Mouse (Mus musculus): ENCODE data around the gene Pjvk. TPM values are rescaled to one million over a fixed set of nuclear protein-coding genes. Genes with fewer than 3 reads are reported as not detected.

Gene Pjvk
- polyA plus RNA-seq, 1 experiment from 2014 or later = not detected

GRCm38 (mm10) chr2:76655982-76656381, 7.7 kb downstream of the Pjvk start:
- Histone ChIP-seq H3K36me3 (ENCODE audit: control insufficient read depth, insufficient read depth, low read length) (no peaks in the 10 kb centered on the region), H3K9ac (ENCODE audit: low read depth, low read length) (no peak overlapping the region), H3K4me3 (ENCODE audit: low read length) (no peak overlapping the region), H3K27me3 (replicated peaks; ENCODE audit: control insufficient read depth, insufficient read depth, low read length) (no peaks in the 10 kb centered on the region), H3K27ac (ENCODE audit: low read length) (no peak overlapping the region), H3K4me2 (ENCODE audit: low read depth, low read length) (no peak overlapping the region), H3K9me3 (ENCODE audit: control insufficient read depth, low read length) (no peaks in the 10 kb centered on the region), H3K4me1 (ENCODE audit: control insufficient read depth, insufficient read depth, low read length) (no peaks in the 10 kb centered on the region)
- ATAC-seq = no peak
- WGBS = 11% methylated on average over 1 of the region's 1 CpGs

GRCm38 (mm10) chr2:76658551-76658950, 10.3 kb downstream of the Pjvk start:
- ATAC-seq = no peak
- H3K36me3 ChIP-seq (ENCODE audit: control insufficient read depth, insufficient read depth, low read length) = no peaks in the 10 kb centered on the region
- no peak overlapping the region for H3K4me2 ChIP-seq (ENCODE audit: low read depth, low read length)
- H3K9me3 ChIP-seq (ENCODE audit: control insufficient read depth, low read length) = no peaks in the 10 kb centered on the region
- no peaks in the 10 kb centered on the region for H3K4me1 ChIP-seq (ENCODE audit: control insufficient read depth, insufficient read depth, low read length)
- no peak overlapping the region for H3K9ac ChIP-seq (ENCODE audit: low read depth, low read length)
- no peaks in the 10 kb centered on the region for H3K27me3 ChIP-seq (replicated peaks; ENCODE audit: control insufficient read depth, insufficient read depth, low read length)
- H3K27ac ChIP-seq (ENCODE audit: low read length) = no peak overlapping the region
- no peak overlapping the region for H3K4me3 ChIP-seq (ENCODE audit: low read length)
- WGBS = 74% methylated on average over 13 of the region's 13 CpGs

DNA sequence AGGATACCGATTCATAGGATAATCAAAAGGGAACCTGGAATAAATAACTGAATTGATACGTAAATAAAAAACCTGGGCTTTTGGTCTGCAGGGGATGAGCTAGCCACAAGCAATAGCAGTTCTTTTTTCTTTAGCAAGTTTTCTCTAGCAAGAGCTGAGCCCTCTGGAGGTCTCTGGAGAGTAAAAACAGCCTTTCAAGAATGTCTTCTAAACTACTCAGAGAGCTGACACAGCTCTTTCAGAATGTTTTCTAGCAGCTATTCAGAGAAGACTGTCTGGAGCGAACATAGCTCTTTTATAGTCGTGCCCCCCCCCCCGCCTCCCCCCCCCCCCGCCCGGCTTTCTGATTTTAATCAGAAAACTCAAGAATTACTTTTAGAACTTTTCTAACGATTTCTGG, 11.1 kb downstream of the Pjvk start:
- Histone ChIP-seq H3K36me3 (ENCODE audit: control insufficient read depth, insufficient read depth, low read length) (0 out of 2 replicates have a peak, but pooled peaks cover 2% of the 10 kb centered on the region), H3K27ac (ENCODE audit: low read length) (no peak overlapping the region), H3K4me3 (ENCODE audit: low read length) (no peak overlapping the region), H3K9ac (ENCODE audit: low read depth, low read length) (no peak overlapping the region), H3K9me3 (ENCODE audit: control insufficient read depth, low read length) (no peaks in the 10 kb centered on the region), H3K4me1 (ENCODE audit: control insufficient read depth, insufficient read depth, low read length) (no peaks in the 10 kb centered on the region), H3K27me3 (replicated peaks; ENCODE audit: control insufficient read depth, insufficient read depth, low read length) (no peaks in the 10 kb centered on the region), H3K4me2 (ENCODE audit: low read depth, low read length) (no peak overlapping the region)
- WGBS = 50% methylated on average over 7 of the region's 8 CpGs
- ATAC-seq = no peak

DNA sequence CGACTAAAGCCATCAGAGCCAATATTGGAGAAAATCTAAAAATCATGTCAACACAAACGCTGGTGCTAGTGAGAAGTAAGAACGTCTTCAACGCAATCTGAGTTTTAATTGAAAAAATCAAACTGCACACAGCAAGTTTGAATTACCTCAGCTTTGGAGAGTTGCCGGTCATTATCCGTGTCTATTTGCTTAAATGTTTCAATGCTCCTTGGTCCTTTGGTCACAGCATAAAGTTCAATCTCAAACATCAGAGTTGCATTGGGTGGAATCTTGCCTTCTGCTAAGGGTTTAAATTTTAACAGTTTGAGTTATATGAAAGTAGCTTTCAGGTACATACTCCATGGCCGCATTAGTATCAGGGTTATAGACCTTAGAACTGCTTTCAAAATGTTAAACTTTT, 17.3 kb downstream of the Pjvk start:
- H3K4me1 ChIP-seq (ENCODE audit: control insufficient read depth, insufficient read depth, low read length) = no peaks in the 10 kb centered on the region
- H3K27ac ChIP-seq (ENCODE audit: low read length) = no peak overlapping the region
- WGBS = 95% methylated on average over 7 of the region's 7 CpGs
- H3K36me3 ChIP-seq (ENCODE audit: control insufficient read depth, insufficient read depth, low read length) = peaks cover 6% of the 10 kb centered on the region; the same call in 1 of the 2 replicates
- no peak overlapping the region for H3K4me2 ChIP-seq (ENCODE audit: low read depth, low read length)
- H3K27me3 ChIP-seq (replicated peaks; ENCODE audit: control insufficient read depth, insufficient read depth, low read length) = no peaks in the 10 kb centered on the region
- H3K9me3 ChIP-seq (ENCODE audit: control insufficient read depth, low read length) = no peaks in the 10 kb centered on the region
- no peak overlapping the region for H3K4me3 ChIP-seq (ENCODE audit: low read length)
- no peak overlapping the region for H3K9ac ChIP-seq (ENCODE audit: low read depth, low read length)
- no peak for ATAC-seq

GRCm38 (mm10) chr2:76667200-76667599, 18.9 kb downstream of the Pjvk start:
- H3K9ac ChIP-seq (ENCODE audit: low read depth, low read length) = no peak overlapping the region
- H3K4me1 ChIP-seq (ENCODE audit: control insufficient read depth, insufficient read depth, low read length) = peaks cover 4% of the 10 kb centered on the region; the same call in 1 of the 2 replicates
- ATAC-seq = no peak
- 77% methylated on average over 5 of the region's 5 CpGs for WGBS
- H3K36me3 ChIP-seq (ENCODE audit: control insufficient read depth, insufficient read depth, low read length) = peaks cover 6% of the 10 kb centered on the region; the same call in 1 of the 2 replicates
- H3K4me2 ChIP-seq (ENCODE audit: low read depth, low read length) = no peak overlapping the region
- H3K27ac ChIP-seq (ENCODE audit: low read length) = no peak overlapping the region
- H3K4me3 ChIP-seq (ENCODE audit: low read length) = no peak overlapping the region
- H3K9me3 ChIP-seq (ENCODE audit: control insufficient read depth, low read length) = no peaks in the 10 kb centered on the region
- no peaks in the 10 kb centered on the region for H3K27me3 ChIP-seq (replicated peaks; ENCODE audit: control insufficient read depth, insufficient read depth, low read length)

DNA sequence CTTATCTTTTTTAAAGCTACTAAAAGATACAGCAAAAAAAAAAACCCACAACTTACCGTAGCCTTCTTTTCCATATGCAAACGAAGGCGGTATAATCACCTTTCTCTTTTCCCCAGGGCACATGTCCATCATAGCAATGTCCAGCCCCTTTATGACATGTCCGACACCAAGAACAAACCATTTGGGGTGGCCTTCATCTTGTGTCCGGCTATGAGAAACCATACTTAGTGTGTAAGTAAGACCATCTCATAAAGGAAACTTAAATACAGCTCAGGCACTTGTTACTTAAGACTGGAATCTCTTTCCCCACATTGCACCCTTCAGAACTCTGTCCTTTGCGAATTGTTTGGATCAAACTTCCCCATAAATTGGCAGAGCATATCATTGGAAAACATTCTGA, 23.4 kb downstream of the Pjvk start:
- Histone ChIP-seq H3K9ac (ENCODE audit: low read depth, low read length) (peak overlapping the region; percentile 67; the same call in 1 of the 2 replicates), H3K4me3 (ENCODE audit: low read length) (peak overlapping the region; percentile 58), H3K4me2 (ENCODE audit: low read depth, low read length) (peak overlapping the region; percentile 70), H3K36me3 (ENCODE audit: control insufficient read depth, insufficient read depth, low read length) (no peaks in the 10 kb centered on the region; the same call in 1 of the 2 replicates), H3K27me3 (replicated peaks; ENCODE audit: control insufficient read depth, insufficient read depth, low read length) (no peaks in the 10 kb centered on the region), H3K27ac (ENCODE audit: low read length) (no peak overlapping the region), H3K4me1 (ENCODE audit: control insufficient read depth, insufficient read depth, low read length) (peaks cover 17% of the 10 kb centered on the region), H3K9me3 (ENCODE audit: control insufficient read depth, low read length) (no peaks in the 10 kb centered on the region)
- ATAC-seq = no peak
- WGBS = 76% methylated on average over 6 of the region's 6 CpGs

GRCm38 (mm10) chr2:76672134-76672745, 24.0 kb downstream of the Pjvk start:
- Histone ChIP-seq H3K9ac (ENCODE audit: low read depth, low read length) (peak overlapping the region; percentile 67), H3K27ac (ENCODE audit: low read length) (peak overlapping the region; percentile 69), H3K9me3 (ENCODE audit: control insufficient read depth, low read length) (no peaks in the 10 kb centered on the region), H3K4me2 (ENCODE audit: low read depth, low read length) (peak overlapping the region; percentile 70), H3K4me3 (ENCODE audit: low read length) (peak overlapping the region; percentile 58), H3K4me1 (ENCODE audit: control insufficient read depth, insufficient read depth, low read length) (peaks cover 20% of the 10 kb centered on the region), H3K36me3 (ENCODE audit: control insufficient read depth, insufficient read depth, low read length) (no peaks in the 10 kb centered on the region; the same call in 1 of the 2 replicates), H3K27me3 (replicated peaks; ENCODE audit: control insufficient read depth, insufficient read depth, low read length) (no peaks in the 10 kb centered on the region)
- 13% methylated on average over 9 of the region's 9 CpGs for WGBS
- ATAC-seq = no peak

GRCm38 (mm10) chr2:76672966-76673392, 24.7 kb downstream of the Pjvk start, which contains the start of gene Fkbp7:
Gene Fkbp7 (minus strand): TSS chr2:76673116.
- no peaks in the 10 kb centered on the region for H3K27me3 ChIP-seq (replicated peaks; ENCODE audit: control insufficient read depth, insufficient read depth, low read length)
- H3K36me3 ChIP-seq (ENCODE audit: control insufficient read depth, insufficient read depth, low read length) = no peaks in the 10 kb centered on the region; the same call in 1 of the 2 replicates
- peak; percentile 88 for ATAC-seq
- H3K9ac ChIP-seq (ENCODE audit: low read depth, low read length) = peak within 1 kb of the TSS; percentile 67
- H3K4me3 ChIP-seq (ENCODE audit: low read length) = peak within 1 kb of the TSS; percentile 58
- peak within 1 kb of the TSS; percentile 69 for H3K27ac ChIP-seq (ENCODE audit: low read length)
- H3K4me2 ChIP-seq (ENCODE audit: low read depth, low read length) = peak within 1 kb of the TSS; percentile 70
- H3K4me1 ChIP-seq (ENCODE audit: control insufficient read depth, insufficient read depth, low read length) = peaks cover 20% of the 10 kb centered on the region
- WGBS = under 1% methylated on average over 17 of the region's 17 CpGs
- no peaks in the 10 kb centered on the region for H3K9me3 ChIP-seq (ENCODE audit: control insufficient read depth, low read length)

DNA sequence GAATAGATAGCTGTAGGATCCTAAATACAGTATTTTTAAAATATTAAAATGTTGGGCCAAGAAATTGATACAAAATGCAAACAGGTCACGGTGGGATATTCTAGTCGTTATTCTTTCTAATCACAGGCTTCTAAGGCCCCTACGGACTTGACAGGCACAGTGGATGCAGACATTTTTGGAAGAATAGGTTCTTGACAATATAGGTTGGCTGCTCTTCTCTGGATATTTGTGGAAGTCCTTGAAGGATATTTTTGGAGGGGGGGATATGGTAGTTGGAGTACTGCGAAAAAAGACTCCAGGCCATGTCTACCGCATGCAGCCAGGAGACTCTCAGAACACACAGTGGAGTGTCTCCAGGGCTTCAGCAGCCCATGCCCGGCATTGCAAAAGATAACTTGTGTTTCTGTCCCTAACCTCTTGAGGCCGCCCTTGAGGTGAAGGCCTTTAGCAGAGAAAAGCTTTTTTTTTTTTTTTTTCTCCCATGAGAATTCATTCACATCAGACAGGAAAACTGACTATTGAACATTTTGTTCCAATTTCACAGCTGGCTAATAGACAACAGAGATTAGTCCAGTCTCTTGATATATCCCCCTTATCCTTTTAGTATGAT, 25.3 kb downstream of the Pjvk start:
- H3K36me3 ChIP-seq (ENCODE audit: control insufficient read depth, insufficient read depth, low read length) = no peaks in the 10 kb centered on the region; the same call in 1 of the 2 replicates
- H3K27ac ChIP-seq (ENCODE audit: low read length) = peak overlapping the region; percentile 69; the same call in 1 of the 2 replicates
- H3K9me3 ChIP-seq (ENCODE audit: control insufficient read depth, low read length) = no peaks in the 10 kb centered on the region
- WGBS = 50% methylated on average over 7 of the region's 7 CpGs
- peak overlapping the region; percentile 58 for H3K4me3 ChIP-seq (ENCODE audit: low read length)
- ATAC-seq = no peak
- H3K9ac ChIP-seq (ENCODE audit: low read depth, low read length) = no peak overlapping the region
- H3K4me1 ChIP-seq (ENCODE audit: control insufficient read depth, insufficient read depth, low read length) = peaks cover 20% of the 10 kb centered on the region
- no peaks in the 10 kb centered on the region for H3K27me3 ChIP-seq (replicated peaks; ENCODE audit: control insufficient read depth, insufficient read depth, low read length)
- peak overlapping the region; percentile 70 for H3K4me2 ChIP-seq (ENCODE audit: low read depth, low read length)
